Mouse (Mus musculus) bone marrow, adult 2 months (tissue): ENCODE results near the gene Ckap2l.

Experiments used
- CTCF ChIP-seq: fragments of 200-500 bp; IDR thresholded peaks from 2 replicates; pipeline ENCODE4 v1.5.1; 2011; ENCODE audit warnings: low read length, control low read depth; ENCODE audit not compliant: control insufficient read depth, insufficient read depth
- POLR2A ChIP-seq: fragments of 200-500 bp; IDR thresholded peaks from 2 replicates; pipeline ENCODE4 v1.6.1; 2011; ENCODE audit warnings: low read depth, mild to moderate bottlenecking, control low read depth, low read length, borderline replicate concordance; ENCODE audit not compliant: control insufficient read depth

DNA sequence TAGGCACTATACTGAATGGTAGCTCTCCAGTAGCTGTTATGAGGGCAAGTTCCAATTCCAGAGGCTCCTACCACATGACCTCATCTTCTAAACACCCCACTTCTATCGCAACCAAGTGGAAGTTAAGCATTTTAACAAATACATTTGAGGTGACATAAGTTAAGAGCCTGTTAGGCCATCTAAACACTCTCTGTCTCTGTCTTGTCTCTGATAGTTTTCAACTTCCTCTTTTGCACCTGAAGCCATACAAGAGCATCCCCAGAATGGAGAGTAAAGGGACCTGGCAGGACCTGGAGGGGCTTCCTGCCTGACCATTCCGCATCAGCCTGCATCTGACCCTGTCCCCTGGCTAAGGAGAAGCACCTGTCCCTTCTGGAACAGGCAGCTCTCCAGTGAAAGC is 62.3 kb downstream of the Ckap2l start:
- no peak for TF ChIP-seq POLR2A
- TF ChIP-seq CTCF = no peak
